Mouse (Mus musculus): ENCODE data around the gene BC051665. TPM values are rescaled to one million over a fixed set of nuclear protein-coding genes. Genes with fewer than 3 reads are reported as not detected.

Gene BC051665
- polyA plus RNA-seq, 1 experiment from 2014 or later, result not detected

DNA sequence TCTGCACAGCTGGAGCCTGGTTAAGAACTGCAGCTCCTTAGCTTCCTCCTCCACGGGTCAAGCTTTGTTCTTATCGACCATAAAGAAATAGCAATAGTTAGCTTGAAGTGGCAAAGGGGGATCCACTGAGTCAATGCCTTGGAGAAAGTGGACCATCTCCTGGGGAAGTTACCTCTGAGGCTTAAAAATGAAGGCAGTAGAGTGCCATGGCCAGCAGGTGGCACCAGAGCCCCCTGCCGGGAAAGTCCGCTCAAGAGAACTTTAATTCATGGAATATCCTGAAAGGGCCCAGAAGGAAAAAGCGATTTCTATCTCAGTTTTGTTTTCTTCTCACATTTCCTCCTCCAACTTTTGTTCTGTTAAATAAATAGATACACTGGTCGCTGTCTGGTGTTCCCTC, 27.0 kb downstream of the BC051665 start:
- H3K4me1 ChIP-seq (replicated peaks), result no peaks in the 10 kb centered on the region
- 47% methylated on average over 6 of the region's 6 CpGs for WGBS
- H3K4me2 ChIP-seq (replicated peaks), result no peak overlapping the region

DNA sequence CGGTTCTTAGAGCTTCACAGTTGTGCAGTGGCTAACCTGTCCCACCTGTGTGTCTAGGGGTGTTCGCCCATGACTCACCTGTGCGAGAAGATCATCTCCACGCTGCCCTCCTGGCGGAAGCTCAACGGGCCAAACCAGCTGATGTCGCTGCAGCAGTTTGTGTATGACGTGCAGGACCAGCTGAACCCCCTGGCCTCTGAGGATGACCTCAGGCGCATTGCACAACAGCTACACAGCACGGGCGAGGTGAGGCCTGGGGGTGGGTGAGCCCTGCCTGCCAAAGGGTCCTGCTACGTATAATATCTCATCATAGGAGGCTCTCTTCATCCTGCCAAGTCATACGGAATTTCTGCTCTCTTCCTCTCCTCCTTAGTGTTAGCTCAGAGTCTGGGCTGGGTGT, 28.9 kb downstream of the BC051665 start:
- Histone ChIP-seq H3K27ac (no peak overlapping the region), H3K9me3 (no peaks in the 10 kb centered on the region), H3K4me1 (replicated peaks) (no peaks in the 10 kb centered on the region), H3K4me2 (replicated peaks) (no peak overlapping the region), H3K36me3 (peaks cover 72% of the 10 kb centered on the region), H3K9ac (replicated peaks) (no peak overlapping the region), H3K4me3 (replicated peaks) (no peak overlapping the region), H3K27me3 (no peaks in the 10 kb centered on the region)
- ATAC-seq, result no peak
- 91% methylated on average over 13 of the region's 13 CpGs for WGBS

More for the DNA sequence above, 27.0 kb downstream of the BC051665 start:
- Histone ChIP-seq H3K9ac (replicated peaks) (no peak overlapping the region), H3K27ac (no peak overlapping the region), H3K4me3 (replicated peaks) (no peak overlapping the region), H3K36me3 (peaks cover 67% of the 10 kb centered on the region), H3K9me3 (no peaks in the 10 kb centered on the region), H3K27me3 (no peaks in the 10 kb centered on the region)
- no peak for ATAC-seq

DNA sequence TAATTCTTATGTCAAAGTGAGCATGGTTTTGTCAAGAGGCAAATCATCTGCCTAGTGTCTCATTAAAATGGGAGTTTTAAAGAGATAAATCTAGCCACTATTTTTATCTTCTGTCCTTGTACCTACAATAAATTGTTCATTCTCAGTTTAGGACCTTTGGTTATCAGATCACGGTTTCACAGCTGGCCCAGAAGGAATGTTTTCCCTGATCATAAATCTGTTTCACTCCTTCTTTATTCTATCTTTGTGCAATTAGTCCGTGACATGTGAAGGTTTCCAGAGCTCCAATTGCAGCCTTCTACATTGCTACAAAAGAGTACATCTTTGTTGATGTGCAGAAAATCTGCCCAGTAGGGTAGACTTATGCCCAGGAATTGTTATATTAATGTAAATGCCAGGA, 30.9 kb downstream of the BC051665 start:
- Histone ChIP-seq H3K27me3 (no peaks in the 10 kb centered on the region), H3K9me3 (no peaks in the 10 kb centered on the region), H3K4me1 (replicated peaks) (no peaks in the 10 kb centered on the region), H3K4me3 (replicated peaks) (no peak overlapping the region), H3K36me3 (peaks cover 74% of the 10 kb centered on the region), H3K9ac (replicated peaks) (no peak overlapping the region), H3K4me2 (replicated peaks) (no peak overlapping the region), H3K27ac (no peak overlapping the region)
- WGBS, result 92% methylated on average over 2 of the region's 2 CpGs
- ATAC-seq, result no peak

DNA sequence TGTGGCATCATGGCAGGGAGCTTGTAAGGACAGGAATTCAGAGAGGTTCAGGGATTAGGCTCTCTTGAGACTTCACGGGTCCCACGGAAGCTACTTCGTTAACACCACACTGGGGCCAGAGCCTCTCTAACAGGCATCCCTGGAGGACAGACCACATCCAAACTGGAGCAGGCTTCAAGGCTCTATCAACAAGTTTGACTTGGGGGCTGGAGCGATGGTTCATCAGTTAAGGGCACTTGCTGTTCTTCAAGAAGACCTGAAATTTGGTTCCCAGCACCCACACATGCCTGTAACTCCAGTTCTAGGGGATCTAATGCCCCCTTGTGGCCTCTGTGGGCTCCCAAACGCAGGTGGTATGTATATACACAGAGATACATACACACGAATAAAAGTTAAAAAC, 32.9 kb downstream of the BC051665 start:
- H3K36me3 ChIP-seq, result peaks cover 85% of the 10 kb centered on the region
- H3K4me1 ChIP-seq (replicated peaks), result no peaks in the 10 kb centered on the region
- H3K9me3 ChIP-seq, result no peaks in the 10 kb centered on the region
- no peak overlapping the region for H3K9ac ChIP-seq (replicated peaks)
- no peak overlapping the region for H3K27ac ChIP-seq
- 97% methylated on average over 6 of the region's 6 CpGs for WGBS
- H3K4me3 ChIP-seq (replicated peaks), result no peak overlapping the region
- no peak overlapping the region for H3K4me2 ChIP-seq (replicated peaks)
- ATAC-seq, result no peak
- no peaks in the 10 kb centered on the region for H3K27me3 ChIP-seq

DNA sequence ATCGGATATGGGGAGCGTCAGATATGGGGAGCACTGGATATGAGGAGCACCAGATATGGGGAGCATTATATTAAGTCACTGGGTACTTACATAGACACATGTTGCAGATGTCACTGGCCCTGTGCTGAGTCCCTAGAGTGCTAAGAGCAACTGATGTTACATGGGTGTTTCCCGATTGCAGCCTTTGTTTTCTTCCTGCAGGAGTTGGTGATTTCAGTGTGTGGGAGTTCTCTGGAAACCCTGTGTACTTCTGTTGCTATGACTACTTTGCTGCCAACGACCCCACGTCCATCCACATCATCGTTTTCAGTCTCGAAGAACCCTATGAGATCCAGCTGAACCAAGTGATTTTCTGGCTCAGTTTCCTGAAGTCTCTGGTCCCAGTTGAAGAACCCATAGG, 35.2 kb downstream of the BC051665 start:
- 94% methylated on average over 7 of the region's 7 CpGs for WGBS
- H3K4me1 ChIP-seq (replicated peaks), result no peaks in the 10 kb centered on the region
- peaks cover 70% of the 10 kb centered on the region for H3K36me3 ChIP-seq
- no peak for ATAC-seq
- H3K4me3 ChIP-seq (replicated peaks), result no peak overlapping the region
- H3K9me3 ChIP-seq, result no peaks in the 10 kb centered on the region
- H3K27me3 ChIP-seq, result no peaks in the 10 kb centered on the region
- H3K9ac ChIP-seq (replicated peaks), result no peak overlapping the region
- no peak overlapping the region for H3K27ac ChIP-seq
- H3K4me2 ChIP-seq (replicated peaks), result no peak overlapping the region

DNA sequence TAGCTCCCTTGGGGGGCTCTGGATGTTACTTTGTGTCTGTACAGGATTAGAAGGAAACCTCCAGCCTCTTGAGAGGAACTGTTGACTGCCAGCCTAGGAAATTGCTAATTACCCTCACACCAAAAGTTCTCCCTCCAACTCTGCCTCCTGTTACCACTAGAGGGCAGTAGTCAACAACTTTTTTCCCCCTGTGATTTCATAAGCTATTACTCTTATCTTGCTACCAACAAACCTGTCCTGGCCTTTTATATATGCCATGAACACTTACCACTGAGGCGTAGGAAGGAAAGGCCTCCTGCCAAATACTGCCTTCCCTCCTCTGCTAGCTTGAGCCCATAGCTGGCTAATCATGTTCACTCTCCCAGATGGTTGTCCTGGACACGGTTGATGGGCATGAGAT, 37.6 kb downstream of the BC051665 start:
- Histone ChIP-seq H3K4me3 (replicated peaks) (no peak overlapping the region), H3K36me3 (peaks cover 60% of the 10 kb centered on the region), H3K4me2 (replicated peaks) (no peak overlapping the region), H3K27ac (no peak overlapping the region), H3K9ac (replicated peaks) (no peak overlapping the region), H3K4me1 (replicated peaks) (peaks cover 6% of the 10 kb centered on the region), H3K9me3 (no peaks in the 10 kb centered on the region), H3K27me3 (no peaks in the 10 kb centered on the region)
- WGBS, result 89% methylated on average over 2 of the region's 2 CpGs
- no peak for ATAC-seq

DNA sequence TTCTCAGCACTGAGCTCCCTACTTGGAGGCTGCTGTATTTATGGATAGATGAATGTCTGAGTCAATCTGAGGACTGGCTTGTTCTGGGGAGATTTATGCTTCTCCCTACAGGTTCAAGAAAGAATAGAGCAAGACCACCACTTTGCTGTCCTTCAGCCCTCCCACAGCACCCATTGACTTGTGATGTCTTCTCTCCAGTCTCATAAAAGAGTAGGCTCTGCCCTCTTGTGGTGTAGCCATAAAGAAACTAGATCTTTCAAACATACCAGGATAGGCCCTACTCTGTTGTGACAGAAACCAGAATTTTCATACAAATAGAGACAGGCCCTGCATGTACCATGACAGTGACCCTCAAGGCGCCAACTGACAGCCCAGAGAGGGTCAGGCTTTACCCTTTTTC, 39.0 kb downstream of the BC051665 start:
- no peak for ATAC-seq
- Histone ChIP-seq H3K27me3 (no peaks in the 10 kb centered on the region), H3K9me3 (no peaks in the 10 kb centered on the region), H3K4me3 (replicated peaks) (no peak overlapping the region), H3K4me1 (replicated peaks) (peaks cover 11% of the 10 kb centered on the region), H3K4me2 (replicated peaks) (no peak overlapping the region), H3K36me3 (peaks cover 54% of the 10 kb centered on the region), H3K9ac (replicated peaks) (no peak overlapping the region), H3K27ac (no peak overlapping the region)
- 88% methylated on average over 1 of the region's 1 CpGs for WGBS

DNA sequence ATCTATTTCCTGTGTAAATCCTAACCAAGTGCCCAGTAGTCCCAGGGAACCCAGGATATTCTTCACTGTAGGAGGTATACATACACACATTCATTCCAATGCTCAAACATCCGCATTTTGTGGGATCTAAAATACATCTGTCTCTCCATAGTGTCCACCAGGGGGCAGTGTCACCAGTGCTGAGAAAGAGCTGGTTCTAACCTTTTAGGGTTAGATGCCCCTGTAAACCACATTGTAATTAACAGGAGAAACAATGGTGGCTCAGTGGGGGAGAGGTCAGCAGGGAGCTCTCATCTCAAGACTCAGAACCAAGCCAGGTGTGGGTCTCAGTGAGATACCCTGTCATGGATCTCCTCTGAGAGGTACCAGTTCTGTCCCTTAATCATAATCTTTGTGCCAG, 39.9 kb downstream of the BC051665 start:
- Histone ChIP-seq H3K4me2 (replicated peaks) (no peak overlapping the region), H3K36me3 (peaks cover 54% of the 10 kb centered on the region), H3K27ac (no peak overlapping the region), H3K4me3 (replicated peaks) (no peak overlapping the region), H3K4me1 (replicated peaks) (peaks cover 11% of the 10 kb centered on the region), H3K27me3 (no peaks in the 10 kb centered on the region), H3K9ac (replicated peaks) (no peak overlapping the region), H3K9me3 (no peaks in the 10 kb centered on the region)
- no peak for ATAC-seq
- WGBS, result 44% methylated on average over 1 of the region's 1 CpGs

DNA sequence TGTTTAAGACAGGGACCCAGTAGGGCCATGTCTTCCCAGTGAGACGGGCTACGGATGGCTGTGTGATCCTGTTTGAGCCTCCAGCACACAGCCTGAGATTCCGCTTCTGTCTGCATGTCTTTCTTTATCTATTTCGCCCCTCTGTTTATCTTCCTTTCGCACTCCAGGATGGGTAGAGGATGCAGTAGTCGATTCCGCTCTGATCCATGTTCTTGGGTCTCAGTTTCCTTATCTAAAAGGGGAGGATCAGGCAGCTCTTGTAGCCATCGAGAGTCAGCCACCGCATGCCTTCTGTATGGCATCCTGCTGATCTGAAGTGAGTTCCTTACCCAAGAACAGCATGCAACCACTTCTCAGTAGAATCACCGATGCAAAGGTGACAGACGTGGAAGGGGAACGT, 40.8 kb downstream of the BC051665 start:
- no peaks in the 10 kb centered on the region for H3K9me3 ChIP-seq
- H3K4me1 ChIP-seq (replicated peaks), result peaks cover 11% of the 10 kb centered on the region
- H3K27me3 ChIP-seq, result no peaks in the 10 kb centered on the region
- H3K27ac ChIP-seq, result no peak overlapping the region
- no peak for ATAC-seq
- H3K4me2 ChIP-seq (replicated peaks), result no peak overlapping the region
- H3K4me3 ChIP-seq (replicated peaks), result no peak overlapping the region
- peaks cover 51% of the 10 kb centered on the region for H3K36me3 ChIP-seq
- H3K9ac ChIP-seq (replicated peaks), result no peak overlapping the region
- WGBS, result 93% methylated on average over 12 of the region's 12 CpGs

DNA sequence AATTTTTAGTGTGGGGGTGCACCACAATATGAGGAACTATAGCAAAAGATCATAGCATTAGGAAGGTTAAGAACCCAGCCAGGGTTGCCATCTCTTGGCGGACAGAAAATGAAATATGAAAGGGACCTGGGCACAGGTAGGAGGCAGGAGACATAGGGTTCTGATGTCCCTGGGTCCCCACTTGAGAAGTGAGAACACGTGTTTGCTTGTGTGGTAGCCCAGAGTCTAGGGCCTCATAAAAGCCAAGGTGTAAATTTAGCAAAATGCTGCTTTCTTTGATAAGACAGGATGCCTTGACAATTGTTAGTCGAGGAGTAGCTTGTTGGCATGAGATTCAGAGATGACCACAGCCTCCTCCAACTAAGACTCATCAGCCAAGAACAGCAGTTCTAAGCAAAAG, 41.4 kb downstream of the BC051665 start:
- H3K36me3 ChIP-seq, result peaks cover 51% of the 10 kb centered on the region
- ATAC-seq, result no peak
- WGBS, result 89% methylated on average over 3 of the region's 3 CpGs
- H3K4me1 ChIP-seq (replicated peaks), result peaks cover 11% of the 10 kb centered on the region
- no peak overlapping the region for H3K4me2 ChIP-seq (replicated peaks)
- no peak overlapping the region for H3K27ac ChIP-seq
- H3K9me3 ChIP-seq, result no peaks in the 10 kb centered on the region
- no peak overlapping the region for H3K9ac ChIP-seq (replicated peaks)
- no peak overlapping the region for H3K4me3 ChIP-seq (replicated peaks)
- no peaks in the 10 kb centered on the region for H3K27me3 ChIP-seq

DNA sequence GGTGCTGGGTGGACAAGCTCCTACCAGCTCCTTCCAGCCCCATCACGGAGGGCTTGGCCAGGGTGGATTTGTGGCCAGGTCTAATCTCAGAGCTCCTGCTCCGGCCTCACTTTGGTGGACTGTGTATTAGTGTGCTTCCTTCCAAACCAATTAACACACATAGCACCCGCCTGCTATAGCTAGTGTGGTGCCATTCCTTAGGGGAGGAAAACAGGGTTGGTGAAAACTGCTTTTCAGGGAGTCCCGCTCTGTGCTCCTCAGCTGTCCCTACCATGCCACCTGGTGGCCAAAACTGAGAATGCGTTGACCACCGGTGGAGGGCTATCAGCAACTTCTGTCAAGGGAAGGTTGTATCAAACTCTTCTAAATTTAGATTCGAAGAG, 42.1 kb downstream of the BC051665 start:
- Histone ChIP-seq H3K4me2 (replicated peaks) (no peak overlapping the region), H3K27me3 (no peaks in the 10 kb centered on the region), H3K9me3 (no peaks in the 10 kb centered on the region), H3K36me3 (peaks cover 49% of the 10 kb centered on the region), H3K4me1 (replicated peaks) (peaks cover 11% of the 10 kb centered on the region), H3K9ac (replicated peaks) (no peak overlapping the region), H3K27ac (peak overlapping the region; percentile 41), H3K4me3 (replicated peaks) (no peak overlapping the region)
- whole genome bisulfite sequencing, result 36% methylated on average over 7 of the region's 7 CpGs
- peak; percentile 64 for ATAC-seq

DNA sequence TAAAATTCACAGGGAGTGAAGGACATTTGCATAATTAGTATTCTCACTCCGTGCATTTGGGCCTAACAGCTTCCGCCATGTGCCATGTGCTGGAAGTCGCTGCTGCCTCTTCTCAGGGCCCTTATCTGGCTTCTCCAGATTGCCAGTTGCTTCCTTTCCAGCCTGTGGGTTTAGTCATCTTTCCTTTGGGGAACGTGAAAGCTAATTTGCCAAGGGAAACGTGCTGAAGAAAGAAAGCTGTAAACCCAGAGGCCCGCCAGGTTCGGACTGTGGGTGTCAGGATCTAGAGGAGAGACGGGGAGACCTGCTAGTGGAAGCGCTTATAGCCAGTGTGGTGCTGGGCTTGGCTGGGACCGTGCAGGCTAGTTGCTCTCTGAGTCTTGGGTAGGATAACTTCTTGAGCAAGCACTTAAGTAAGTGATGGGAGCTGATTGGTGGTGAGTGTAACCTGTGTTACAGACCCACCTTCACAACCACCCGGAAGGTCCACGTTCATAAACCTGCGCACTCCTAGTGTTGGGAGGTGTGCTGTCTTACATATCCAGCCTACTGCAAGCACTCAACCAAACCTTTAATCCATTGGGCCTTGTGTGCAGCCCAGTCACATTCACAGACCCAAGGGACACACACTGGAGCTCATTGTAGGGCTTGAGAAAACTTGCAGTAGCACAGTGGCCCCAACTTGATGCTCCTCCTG, 42.6 kb downstream of the BC051665 start:
- Histone ChIP-seq H3K4me3 (replicated peaks) (no peak overlapping the region), H3K9me3 (no peaks in the 10 kb centered on the region), H3K9ac (replicated peaks) (no peak overlapping the region), H3K4me2 (replicated peaks) (no peak overlapping the region), H3K27ac (peak overlapping the region; percentile 41), H3K36me3 (peaks cover 44% of the 10 kb centered on the region), H3K27me3 (no peaks in the 10 kb centered on the region), H3K4me1 (replicated peaks) (peaks cover 11% of the 10 kb centered on the region)
- peak; percentile 57; the same call in 1 of the 2 replicates for ATAC-seq
- WGBS, result 75% methylated on average over 13 of the region's 13 CpGs

DNA sequence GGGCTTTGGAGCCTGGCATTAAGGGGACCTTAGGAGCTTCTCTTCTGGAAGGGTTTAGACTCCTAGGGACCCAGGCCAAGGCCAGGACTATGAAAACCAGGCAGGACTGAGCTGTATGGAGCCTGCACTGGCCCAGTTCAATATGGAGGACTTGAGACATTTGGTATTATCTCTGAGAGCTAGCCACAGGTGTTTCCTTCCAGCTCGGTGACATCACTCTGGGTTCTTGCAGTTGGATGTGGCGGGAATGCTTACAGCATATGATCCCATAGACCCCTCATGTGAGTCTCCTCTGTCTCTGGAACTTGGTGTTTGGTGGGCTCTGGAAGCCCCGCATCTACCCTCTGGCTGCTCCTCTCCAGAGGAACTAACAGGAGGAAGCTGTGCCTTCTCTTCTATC, 43.6 kb downstream of the BC051665 start:
- H3K4me3 ChIP-seq (replicated peaks), result no peak overlapping the region
- H3K36me3 ChIP-seq, result peaks cover 38% of the 10 kb centered on the region
- 96% methylated on average over 3 of the region's 3 CpGs for WGBS
- ATAC-seq, result no peak
- peaks cover 18% of the 10 kb centered on the region for H3K4me1 ChIP-seq (replicated peaks)
- H3K4me2 ChIP-seq (replicated peaks), result no peak overlapping the region
- H3K9me3 ChIP-seq, result no peaks in the 10 kb centered on the region
- no peak overlapping the region for H3K27ac ChIP-seq
- no peaks in the 10 kb centered on the region for H3K27me3 ChIP-seq
- no peak overlapping the region for H3K9ac ChIP-seq (replicated peaks)

All from midbrain, embryonic 13.5 days (tissue).